Mouse (Mus musculus) neural tube, embryonic 14.5 days (tissue): ENCODE measurements at regions not wholly inside any gene's neighbourhood (a gene's known extent, or its start where the extent isn't known, plus 50 kb on each side); places are given as distances from the start of the nearest gene placed in this dataset.

Source experiments
- ATAC-seq: fragments of 200-750 bp; cut with Nextera tagmentation; 2 replicates; pipeline ENCODE4 v1.8.0; 2017; ENCODE audit warnings: low read depth, mild to moderate bottlenecking, moderate TSS enrichment, moderate library complexity
- H3K27ac ChIP-seq: fragments of 300-500 bp; sonication (generic); 2 replicates; pipeline ENCODE4 v1.5.1; 2014; ENCODE audit warnings: low read depth, mild to moderate bottlenecking, control low read depth, low read length, moderate library complexity, mixed read lengths
- H3K27me3 ChIP-seq: fragments of 300-500 bp; sonication (generic); 2 replicates; pipeline ENCODE4 v1.6.1; 2014; ENCODE audit warnings: low read length; ENCODE audit not compliant: control insufficient read depth, insufficient read depth
- H3K36me3 ChIP-seq: fragments of 300-500 bp; sonication (generic); 2 replicates; pipeline ENCODE4 v1.6.1; 2014; ENCODE audit warnings: low read length, mixed read lengths; ENCODE audit not compliant: control insufficient read depth, insufficient read depth
- H3K4me1 ChIP-seq: fragments of 300-500 bp; sonication (generic); 2 replicates; pipeline ENCODE4 v1.6.1; 2014; ENCODE audit warnings: low read length; ENCODE audit not compliant: control insufficient read depth, insufficient read depth
- H3K4me2 ChIP-seq: fragments of 300-500 bp; sonication (generic); 2 replicates; pipeline ENCODE4 v1.6.1; 2014; ENCODE audit warnings: mild to moderate bottlenecking, low read depth, low read length, control low read depth
- H3K4me3 ChIP-seq: fragments of 300-500 bp; sonication (generic); 2 replicates; pipeline ENCODE4 v1.5.1; 2014; ENCODE audit warnings: low read depth, low read length, control low read depth, mixed read lengths
- H3K9ac ChIP-seq: fragments of 300-500 bp; sonication (generic); replicated peaks from 2 replicates; pipeline ENCODE4 v1.6.1; 2014; ENCODE audit warnings: low read depth, mild to moderate bottlenecking, control low read depth, low read length, mixed read lengths
- H3K9me3 ChIP-seq: fragments of 300-500 bp; sonication (generic); 2 replicates; pipeline ENCODE4 v1.6.1; 2016; ENCODE audit warnings: low read length; ENCODE audit not compliant: control insufficient read depth
- WGBS: fragments of 180-500 bp; shearing (Covaris S2); extraction: QIAGEN DNeasy Blood & Tissue Kit; methylation state at CpG from one replicate; pipeline ENCODE4 v1.1.7; 2014; 5-methylcytosine and 5-hydroxymethylcytosine counted together

GRCm38 (mm10) chr12:104637046-104638032, 114.4 kb downstream of the Dicer1 start:
- peak; percentile 62 for ATAC-seq
- Histone ChIP-seq H3K36me3 (no peaks in the 10 kb centered on the region), H3K27me3 (no peaks in the 10 kb centered on the region), H3K9me3 (no peaks in the 10 kb centered on the region), H3K9ac (0 out of 2 replicates have a peak overlapping the region, but pooled peaks have one; percentile 1), H3K27ac (no peak overlapping the region), H3K4me3 (no peak overlapping the region), H3K4me2 (peak overlapping the region; percentile 35), H3K4me1 (peaks cover 11% of the 10 kb centered on the region)
- WGBS: 6% methylated on average over 33 of the region's 33 CpGs

DNA sequence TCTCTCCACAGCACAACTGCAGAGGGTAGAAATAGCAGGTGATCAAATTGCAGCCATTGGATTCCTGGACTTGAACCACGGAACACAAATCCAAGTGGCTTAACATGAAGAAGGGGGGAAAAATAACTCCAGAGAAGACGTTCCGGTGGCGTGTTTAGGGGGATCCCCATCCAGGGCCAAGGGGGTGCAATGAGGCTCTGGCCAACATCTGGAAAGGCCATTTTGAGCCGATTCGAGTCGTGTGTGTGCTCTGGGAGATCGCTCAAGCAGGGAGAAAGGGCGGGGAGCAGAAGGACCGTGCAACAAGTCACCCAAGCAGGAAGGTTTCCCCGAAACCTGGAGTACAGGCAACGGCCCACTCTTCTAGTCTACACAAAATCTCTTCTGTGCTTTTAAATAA, 115.3 kb downstream of the Dicer1 start:
- peaks cover 11% of the 10 kb centered on the region for H3K4me1 ChIP-seq
- no peak overlapping the region for H3K4me3 ChIP-seq
- no peak overlapping the region for H3K27ac ChIP-seq
- no peak for ATAC-seq
- no peak overlapping the region for H3K4me2 ChIP-seq
- H3K36me3 ChIP-seq: no peaks in the 10 kb centered on the region
- WGBS: 56% methylated on average over 12 of the region's 12 CpGs
- H3K27me3 ChIP-seq: no peaks in the 10 kb centered on the region
- no peaks in the 10 kb centered on the region for H3K9me3 ChIP-seq
- no peak overlapping the region for H3K9ac ChIP-seq

DNA sequence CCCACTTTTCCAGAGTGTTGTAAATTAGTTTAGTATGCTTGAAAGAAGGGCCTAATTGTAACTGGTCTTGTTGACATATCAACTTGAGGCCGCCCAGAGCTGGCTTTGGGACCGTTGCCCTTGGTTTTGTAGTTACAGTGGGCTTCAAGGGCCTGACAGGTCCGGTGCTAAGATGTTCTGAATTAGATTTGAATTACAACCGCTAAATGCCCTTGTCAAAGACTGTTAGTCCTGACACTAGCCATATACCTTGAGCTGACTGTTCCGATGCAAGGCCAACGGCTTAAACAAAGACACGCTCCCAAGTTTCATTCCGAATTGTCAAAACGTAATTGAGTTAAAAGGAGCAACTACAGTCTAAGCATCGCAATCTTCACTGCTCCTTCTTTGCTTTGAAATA, 116.9 kb downstream of the Dicer1 start:
- Histone ChIP-seq H3K27ac (no peak overlapping the region), H3K27me3 (no peaks in the 10 kb centered on the region), H3K4me2 (no peak overlapping the region), H3K9ac (no peak overlapping the region), H3K4me1 (peaks cover 11% of the 10 kb centered on the region), H3K4me3 (no peak overlapping the region), H3K36me3 (no peaks in the 10 kb centered on the region), H3K9me3 (no peaks in the 10 kb centered on the region)
- no peak for ATAC-seq
- WGBS: 70% methylated on average over 10 of the region's 10 CpGs

- H3K4me3 ChIP-seq: no peak overlapping the region
- no peak overlapping the region for H3K27ac ChIP-seq
- no peak overlapping the region for H3K9ac ChIP-seq
- no peak overlapping the region for H3K4me2 ChIP-seq
- H3K4me1 ChIP-seq: no peaks in the 10 kb centered on the region
- WGBS: 87% methylated on average over 3 of the region's 3 CpGs
- H3K36me3 ChIP-seq: no peaks in the 10 kb centered on the region
- no peaks in the 10 kb centered on the region for H3K27me3 ChIP-seq
- no peaks in the 10 kb centered on the region for H3K9me3 ChIP-seq
- no peak for ATAC-seq
These were observed 121.2 kb downstream of the Dicer1 start for GRCm38 (mm10) chr12:104630590-104630989.

- Histone ChIP-seq H3K9me3 (no peaks in the 10 kb centered on the region), H3K36me3 (no peaks in the 10 kb centered on the region), H3K27me3 (no peaks in the 10 kb centered on the region), H3K4me2 (no peak overlapping the region), H3K4me3 (no peak overlapping the region), H3K27ac (no peak overlapping the region), H3K9ac (no peak overlapping the region), H3K4me1 (no peaks in the 10 kb centered on the region)
- WGBS: 94% methylated on average over 2 of the region's 2 CpGs
- ATAC-seq: no peak
These were observed 122.3 kb downstream of the Dicer1 start for GRCm38 (mm10) chr12:104629449-104629848.

DNA sequence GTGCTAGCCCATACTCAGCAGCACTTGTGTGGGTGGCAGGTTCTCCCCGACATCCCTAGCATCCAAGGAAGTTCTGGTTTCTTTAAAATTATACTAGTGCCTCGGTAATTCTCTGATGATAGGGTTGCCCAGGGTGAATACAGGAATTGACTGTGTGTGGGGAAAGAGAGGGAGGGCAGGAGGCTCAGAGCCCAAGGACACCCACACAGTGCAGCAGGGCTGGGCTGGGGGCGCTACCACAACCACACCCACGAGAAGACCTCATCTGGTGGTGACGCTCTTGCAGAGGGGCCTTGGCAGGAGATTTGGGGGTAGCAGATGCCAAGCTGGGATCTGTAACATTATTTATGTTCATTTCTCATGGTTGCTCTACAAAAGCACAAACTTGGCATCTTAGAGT, 125.7 kb downstream of the Dicer1 start:
- H3K4me3 ChIP-seq: no peak overlapping the region
- 91% methylated on average over 5 of the region's 5 CpGs for WGBS
- H3K36me3 ChIP-seq: no peaks in the 10 kb centered on the region
- ATAC-seq: no peak
- H3K4me1 ChIP-seq: no peaks in the 10 kb centered on the region
- H3K27me3 ChIP-seq: no peaks in the 10 kb centered on the region
- no peak overlapping the region for H3K4me2 ChIP-seq
- no peaks in the 10 kb centered on the region for H3K9me3 ChIP-seq
- H3K9ac ChIP-seq: no peak overlapping the region
- H3K27ac ChIP-seq: no peak overlapping the region

- Histone ChIP-seq H3K9ac (no peak overlapping the region), H3K4me2 (no peak overlapping the region), H3K36me3 (no peaks in the 10 kb centered on the region), H3K4me1 (no peaks in the 10 kb centered on the region), H3K9me3 (no peaks in the 10 kb centered on the region), H3K27ac (no peak overlapping the region), H3K4me3 (no peak overlapping the region), H3K27me3 (no peaks in the 10 kb centered on the region)
- WGBS: 48% methylated on average over 7 of the region's 7 CpGs
- no peak for ATAC-seq
These were observed 127.7 kb downstream of the Dicer1 start for GRCm38 (mm10) chr12:104623896-104624685.

DNA sequence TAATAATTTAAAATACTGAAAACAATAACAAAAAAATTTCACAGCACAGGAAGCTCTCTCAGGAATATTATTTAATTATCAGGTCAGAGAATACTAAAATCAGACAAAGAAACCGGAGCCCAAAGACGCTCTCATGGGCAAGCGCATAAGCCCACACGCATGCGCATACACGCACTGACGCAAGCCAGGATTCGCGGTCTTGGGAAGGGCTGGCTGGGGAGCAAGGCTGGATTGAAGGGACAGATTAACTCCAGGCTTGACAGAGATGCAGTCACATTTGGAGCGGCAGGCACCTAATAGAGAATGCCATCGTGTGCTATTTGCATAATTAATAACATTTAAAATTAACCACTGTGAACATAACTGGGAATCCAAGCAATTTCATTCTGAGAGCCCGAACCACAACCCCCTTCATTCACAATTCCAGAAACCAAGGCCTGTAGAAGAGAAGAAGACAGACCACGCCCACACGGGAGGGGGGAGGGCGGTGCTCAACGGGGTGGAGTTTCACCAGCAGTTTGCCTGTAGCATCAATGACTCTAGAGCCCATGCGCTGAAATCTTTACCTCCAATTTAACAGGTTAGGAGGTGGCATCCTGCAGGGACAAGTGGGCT, 134.5 kb downstream of the Dicer1 start:
- H3K9me3 ChIP-seq: no peaks in the 10 kb centered on the region
- H3K4me3 ChIP-seq: peak overlapping the region; percentile 9; the same call in 1 of the 2 replicates
- no peaks in the 10 kb centered on the region for H3K27me3 ChIP-seq
- H3K36me3 ChIP-seq: no peaks in the 10 kb centered on the region
- H3K4me2 ChIP-seq: peak overlapping the region; percentile 34
- H3K4me1 ChIP-seq: no peaks in the 10 kb centered on the region
- H3K27ac ChIP-seq: peak overlapping the region; percentile 79
- 7% methylated on average over 17 of the region's 17 CpGs for WGBS
- ATAC-seq: peak; percentile 91
- peak overlapping the region; percentile 32; the same call in 1 of the 2 replicates for H3K9ac ChIP-seq
